Mouse (Mus musculus): ENCODE results near the gene Rabgap1l.

The Rabgap1l gene

GRCm38 (mm10) chr1:160787164-160787563 lies 5.8 kb downstream of the Rabgap1l start:
- DNase-seq: no peak

GRCm38 (mm10) chr1:160786571-160786970 lies 6.4 kb downstream of the Rabgap1l start:
- no peak for DNase-seq

GRCm38 (mm10) chr1:160785681-160786225 lies 7.3 kb downstream of the Rabgap1l start:
- DNase-seq: no peak

GRCm38 (mm10) chr1:160784122-160784521 lies 8.9 kb downstream of the Rabgap1l start:
- DNase-seq: no peak

GRCm38 (mm10) chr1:160774166-160774565 lies 18.8 kb downstream of the Rabgap1l start:
- DNase-seq: peak; percentile 74

- DNase-seq: no peak
These were observed 27.4 kb downstream of the Rabgap1l start for GRCm38 (mm10) chr1:160765565-160765964.

- DNase-seq: peak; percentile 84
These were observed 34.8 kb downstream of the Rabgap1l start for GRCm38 (mm10) chr1:160758243-160758642.

- DNase-seq: no peak
These were observed 37.7 kb downstream of the Rabgap1l start for GRCm38 (mm10) chr1:160755359-160755758.

- DNase-seq: no peak
These were observed 42.4 kb downstream of the Rabgap1l start for GRCm38 (mm10) chr1:160750629-160751028.

- peak; percentile 95 for DNase-seq
These were observed 46.2 kb downstream of the Rabgap1l start for GRCm38 (mm10) chr1:160746786-160747185.

- DNase-seq: no peak
These were observed 47.6 kb downstream of the Rabgap1l start for GRCm38 (mm10) chr1:160745238-160745930.

GRCm38 (mm10) chr1:160744009-160744408 lies 49.0 kb downstream of the Rabgap1l start:
- no peak for DNase-seq

- DNase-seq: no peak
These were observed 49.8 kb downstream of the Rabgap1l start for GRCm38 (mm10) chr1:160743229-160743628.

GRCm38 (mm10) chr1:160740650-160741049 lies 52.4 kb downstream of the Rabgap1l start:
- no peak for DNase-seq

- DNase-seq: no peak
These were observed 58.3 kb downstream of the Rabgap1l start for GRCm38 (mm10) chr1:160734743-160735142.

GRCm38 (mm10) chr1:160729944-160730343 lies 63.1 kb downstream of the Rabgap1l start:
- DNase-seq: no peak

GRCm38 (mm10) chr1:160717742-160718141 lies 75.3 kb downstream of the Rabgap1l start:
- DNase-seq: no peak

- no peak for DNase-seq
These were observed 78.3 kb downstream of the Rabgap1l start for GRCm38 (mm10) chr1:160714685-160715084.

- no peak for DNase-seq
These were observed 79.1 kb downstream of the Rabgap1l start for GRCm38 (mm10) chr1:160713887-160714286.

- peak; percentile 87 for DNase-seq
These were observed 79.6 kb downstream of the Rabgap1l start for GRCm38 (mm10) chr1:160713383-160713782.

- DNase-seq: no peak
These were observed 82.5 kb downstream of the Rabgap1l start for GRCm38 (mm10) chr1:160710539-160710938.

- no peak for DNase-seq
These were observed 88.4 kb downstream of the Rabgap1l start for GRCm38 (mm10) chr1:160704596-160704995.

- peak; percentile 39 for DNase-seq
These were observed 89.2 kb downstream of the Rabgap1l start for GRCm38 (mm10) chr1:160703813-160704212.

GRCm38 (mm10) chr1:160693094-160693447 lies 99.9 kb downstream of the Rabgap1l start:
- peak; percentile 99 for DNase-seq
